Mouse (Mus musculus): ENCODE results near the gene B020004J07Rik. TPM values are rescaled to one million over a fixed set of nuclear protein-coding genes. Genes with fewer than 3 reads are reported as not detected.

The B020004J07Rik gene
- not detected for polyA plus RNA-seq (2015; fragmentation: Illumina TruSeq; extraction: RNeasy Lipid Tissue Mini Kit (QIAGEN cat#74804); ENCODE audit: low read depth, low replicate concordance)

GRCm38 (mm10) chr4:101843923-101844322 is at the start of gene B020004J07Rik:
Gene B020004J07Rik (minus strand): TSS chr4:101844023.

Other genes with a start within 250 kb of the B020004J07Rik start
- gene Leprot, start 196.3 kb downstream of the B020004J07Rik start, polyA plus RNA-seq (2015; fragmentation: Illumina TruSeq; extraction: RNeasy Lipid Tissue Mini Kit (QIAGEN cat#74804); ENCODE audit: low read depth, low replicate concordance): 36.0 TPM
- gene Lepr, start 126.6 kb downstream of the B020004J07Rik start, polyA plus RNA-seq (2015; fragmentation: Illumina TruSeq; extraction: RNeasy Lipid Tissue Mini Kit (QIAGEN cat#74804); ENCODE audit: low read depth, low replicate concordance): 2.0 TPM
- gene C130073F10Rik, start 49.8 kb upstream of the B020004J07Rik start, polyA plus RNA-seq (2015; fragmentation: Illumina TruSeq; extraction: RNeasy Lipid Tissue Mini Kit (QIAGEN cat#74804); ENCODE audit: low read depth, low replicate concordance): not detected
- gene Gm12800, start 65.1 kb upstream of the B020004J07Rik start, polyA plus RNA-seq (2015; fragmentation: Illumina TruSeq; extraction: RNeasy Lipid Tissue Mini Kit (QIAGEN cat#74804); ENCODE audit: low read depth, low replicate concordance): not detected
- not detected for gene Gm12794, start 96.4 kb upstream of the B020004J07Rik start, polyA plus RNA-seq (2015; fragmentation: Illumina TruSeq; extraction: RNeasy Lipid Tissue Mini Kit (QIAGEN cat#74804); ENCODE audit: low read depth, low replicate concordance)
- gene Gm12790, start 137.0 kb upstream of the B020004J07Rik start, polyA plus RNA-seq (2015; fragmentation: Illumina TruSeq; extraction: RNeasy Lipid Tissue Mini Kit (QIAGEN cat#74804); ENCODE audit: low read depth, low replicate concordance): not detected
- not detected for gene Gm12789, start 142.6 kb upstream of the B020004J07Rik start, polyA plus RNA-seq (2015; fragmentation: Illumina TruSeq; extraction: RNeasy Lipid Tissue Mini Kit (QIAGEN cat#74804); ENCODE audit: low read depth, low replicate concordance)
- 99.6 TPM for gene Pde4b, start 243.5 kb upstream of the B020004J07Rik start, polyA plus RNA-seq (2015; fragmentation: Illumina TruSeq; extraction: RNeasy Lipid Tissue Mini Kit (QIAGEN cat#74804); ENCODE audit: low read depth, low replicate concordance)

All from brain, adult 10 weeks (tissue).